Mouse (Mus musculus): ENCODE measurements around the gene Fam151b. TPM values are rescaled to one million over a fixed set of nuclear protein-coding genes. Genes with fewer than 3 reads are reported as not detected.

Gene Fam151b
- not detected in 2 replicates for polyA plus RNA-seq (2012; ENCODE audit: insufficient read depth, insufficient read length, low replicate concordance, missing spikeins)

- H3K4me3 ChIP-seq (ENCODE audit: insufficient read depth, low read depth, low read length) = peak within 1 kb of the TSS; percentile 56
- H3K4me1 ChIP-seq (ENCODE audit: control insufficient read depth, insufficient read depth, low read length) = no peaks in the 10 kb centered on the region
- H3K27ac ChIP-seq (ENCODE audit: insufficient read depth, low read depth, low read length) = peak within 1 kb of the TSS; percentile 4; the same call in 1 of the 2 replicates
- 6% methylated on average over 19 of the region's 19 CpGs for WGBS
- TF ChIP-seq POLR2A (IDR thresholded peaks at IDR 0.05; ENCODE audit: insufficient read depth, low read depth, low read length) = 0 out of 2 replicates have a peak, but pooled peaks have one; percentile 51
- no peak for TF ChIP-seq CTCF (IDR thresholded peaks at IDR 0.05; ENCODE audit: insufficient read depth, low read depth, low read length)
Observed at GRCm38 (mm10) chr13:92483852-92484463, at the start of gene Fam151b. TSS of gene Fam151b (minus strand) at chr13:92484015.

- no peak for TF ChIP-seq POLR2A (IDR thresholded peaks at IDR 0.05; ENCODE audit: insufficient read depth, low read depth, low read length)
- H3K27ac ChIP-seq (ENCODE audit: insufficient read depth, low read depth, low read length) = no peak overlapping the region
- H3K4me1 ChIP-seq (ENCODE audit: control insufficient read depth, insufficient read depth, low read length) = no peaks in the 10 kb centered on the region
- WGBS = 71% methylated on average over 2 of the region's 2 CpGs
- no peak overlapping the region for H3K4me3 ChIP-seq (ENCODE audit: insufficient read depth, low read depth, low read length)
Observed at GRCm38 (mm10) chr13:92532216-92532615, 48.4 kb upstream of the Fam151b start.

GRCm38 (mm10) chr13:92531237-92531636 lies 47.4 kb upstream of the Fam151b start:
- Histone ChIP-seq H3K4me3 (ENCODE audit: insufficient read depth, low read depth, low read length) (peak overlapping the region; percentile 71), H3K4me1 (ENCODE audit: control insufficient read depth, insufficient read depth, low read length) (no peaks in the 10 kb centered on the region), H3K27ac (ENCODE audit: insufficient read depth, low read depth, low read length) (peak overlapping the region; percentile 55)
- TF ChIP-seq CTCF (IDR thresholded peaks at IDR 0.05; ENCODE audit: insufficient read depth, low read depth, low read length) (no peak), POLR2A (IDR thresholded peaks at IDR 0.05; ENCODE audit: insufficient read depth, low read depth, low read length) (no peak)
- WGBS = 3% methylated on average over 15 of the region's 15 CpGs

- WGBS = under 1% methylated on average over 46 of the region's 46 CpGs
- TF ChIP-seq POLR2A (IDR thresholded peaks at IDR 0.05; ENCODE audit: insufficient read depth, low read depth, low read length) (peak; percentile 84), CTCF (IDR thresholded peaks at IDR 0.05; ENCODE audit: insufficient read depth, low read depth, low read length) (no peak)
- Histone ChIP-seq H3K4me3 (ENCODE audit: insufficient read depth, low read depth, low read length) (peak within 1 kb of the TSS; percentile 71), H3K27ac (ENCODE audit: insufficient read depth, low read depth, low read length) (peak within 1 kb of the TSS; percentile 84), H3K4me1 (ENCODE audit: control insufficient read depth, insufficient read depth, low read length) (no peaks in the 10 kb centered on the region)
Observed at GRCm38 (mm10) chr13:92530721-92531211, 47.0 kb upstream of the Fam151b start, which contains the start of gene Zfyve16. TSS of gene Zfyve16 (minus strand) at chr13:92530868.

- TF ChIP-seq CTCF (IDR thresholded peaks at IDR 0.05; ENCODE audit: insufficient read depth, low read depth, low read length) (no peak), POLR2A (IDR thresholded peaks at IDR 0.05; ENCODE audit: insufficient read depth, low read depth, low read length) (no peak)
- H3K27ac ChIP-seq (ENCODE audit: insufficient read depth, low read depth, low read length) = peak overlapping the region; percentile 84
- WGBS = 2% methylated on average over 47 of the region's 47 CpGs
Observed at GRCm38 (mm10) chr13:92529828-92530720, 46.3 kb upstream of the Fam151b start.

GRCm38 (mm10) chr13:92523178-92523813 lies 39.5 kb upstream of the Fam151b start:
- TF ChIP-seq POLR2A (IDR thresholded peaks at IDR 0.05; ENCODE audit: insufficient read depth, low read depth, low read length) (no peak), CTCF (IDR thresholded peaks at IDR 0.05; ENCODE audit: insufficient read depth, low read depth, low read length) (no peak)
- 91% methylated on average over 5 of the region's 5 CpGs for WGBS
- Histone ChIP-seq H3K4me1 (ENCODE audit: control insufficient read depth, insufficient read depth, low read length) (no peaks in the 10 kb centered on the region), H3K27ac (ENCODE audit: insufficient read depth, low read depth, low read length) (no peak overlapping the region), H3K4me3 (ENCODE audit: insufficient read depth, low read depth, low read length) (no peak overlapping the region)

More at GRCm38 (mm10) chr13:92529828-92530720, 46.3 kb upstream of the Fam151b start:
- peak overlapping the region; percentile 71 for H3K4me3 ChIP-seq (ENCODE audit: insufficient read depth, low read depth, low read length)
- no peaks in the 10 kb centered on the region for H3K4me1 ChIP-seq (ENCODE audit: control insufficient read depth, insufficient read depth, low read length)

- Histone ChIP-seq H3K27ac (ENCODE audit: insufficient read depth, low read depth, low read length) (no peak overlapping the region), H3K4me3 (ENCODE audit: insufficient read depth, low read depth, low read length) (no peak overlapping the region), H3K4me1 (ENCODE audit: control insufficient read depth, insufficient read depth, low read length) (no peaks in the 10 kb centered on the region)
- TF ChIP-seq CTCF (IDR thresholded peaks at IDR 0.05; ENCODE audit: insufficient read depth, low read depth, low read length) (no peak), POLR2A (IDR thresholded peaks at IDR 0.05; ENCODE audit: insufficient read depth, low read depth, low read length) (no peak)
- WGBS = 88% methylated on average over 12 of the region's 12 CpGs
Observed at GRCm38 (mm10) chr13:92504871-92505270, 21.1 kb upstream of the Fam151b start.

- no peak overlapping the region for H3K4me3 ChIP-seq (ENCODE audit: insufficient read depth, low read depth, low read length)
- WGBS = 77% methylated on average over 1 of the region's 1 CpGs
- no peaks in the 10 kb centered on the region for H3K4me1 ChIP-seq (ENCODE audit: control insufficient read depth, insufficient read depth, low read length)
- TF ChIP-seq CTCF (IDR thresholded peaks at IDR 0.05; ENCODE audit: insufficient read depth, low read depth, low read length) (no peak), POLR2A (IDR thresholded peaks at IDR 0.05; ENCODE audit: insufficient read depth, low read depth, low read length) (no peak)
- H3K27ac ChIP-seq (ENCODE audit: insufficient read depth, low read depth, low read length) = no peak overlapping the region
Observed at GRCm38 (mm10) chr13:92491923-92492322, 8.1 kb upstream of the Fam151b start.

All from olfactory bulb, adult 2 months (tissue).